Mouse (Mus musculus) liver, embryonic 16.5 days (tissue): ENCODE data around the gene Sms. TPM values are rescaled to one million over a fixed set of nuclear protein-coding genes. Genes with fewer than 3 reads are reported as not detected.
A peak's percentile ranks its signal among the peaks of the same experiment; 100 is the strongest.

Experiments used
- ATAC-seq: fragments of 200-750 bp; cut with Nextera tagmentation; 2 replicates; pipeline ENCODE4 v1.8.0; 2017; ENCODE audit warnings: low read depth, mild to moderate bottlenecking, moderate number of reproducible peaks, moderate library complexity
- H3K27ac ChIP-seq: fragments of 300-500 bp; sonication (generic); 2 replicates; pipeline ENCODE4 v1.5.1; 2014; ENCODE audit warnings: mild to moderate bottlenecking, low read length
- H3K27me3 ChIP-seq: fragments of 300-500 bp; sonication (generic); 2 replicates; pipeline ENCODE4 v1.6.1; 2014; ENCODE audit warnings: low read depth, low read length, mixed read lengths; ENCODE audit not compliant: control insufficient read depth, insufficient read depth
- H3K36me3 ChIP-seq: fragments of 300-500 bp; sonication (generic); 2 replicates; pipeline ENCODE4 v1.6.1; 2014; ENCODE audit warnings: mild to moderate bottlenecking; ENCODE audit not compliant: control insufficient read depth, insufficient read depth
- H3K4me1 ChIP-seq: fragments of 300-500 bp; sonication (generic); 2 replicates; pipeline ENCODE4 v1.6.1; 2014; ENCODE audit warnings: low read depth, low read length, mixed read lengths; ENCODE audit not compliant: control insufficient read depth
- H3K4me2 ChIP-seq: fragments of 300-500 bp; sonication (generic); 2 replicates; pipeline ENCODE4 v1.6.1; 2014; ENCODE audit warnings: low read depth, low read length, mixed read lengths
- H3K4me3 ChIP-seq: fragments of 300-500 bp; sonication (generic); 2 replicates; pipeline ENCODE4 v1.5.1; 2014; ENCODE audit warnings: low read depth, mild to moderate bottlenecking, low read length
- H3K9ac ChIP-seq: fragments of 300-500 bp; sonication (generic); 2 replicates; pipeline ENCODE4 v1.6.1; 2014; ENCODE audit warnings: low read depth, low read length
- H3K9me3 ChIP-seq: fragments of 300-500 bp; sonication (generic); replicated peaks from 2 replicates; pipeline ENCODE4 v1.6.1; 2016; ENCODE audit warnings: low read length; ENCODE audit not compliant: control insufficient read depth
- WGBS: fragments of 180-500 bp; shearing (Covaris S2); extraction: QIAGEN DNeasy Blood & Tissue Kit; methylation state at CpG from one replicate; pipeline ENCODE4 v1.1.7; 2014; ENCODE audit not compliant: insufficient replicate concordance; 5-methylcytosine and 5-hydroxymethylcytosine counted together
- polyA plus RNA-seq: library from polyadenylated mRNA; unstranded; fragments of >200 nt; fragmentation: Nextera tagmentation; extraction: Ambion mirVana; gene quantifications from 2 replicates; pipeline ENCODE4 v1.2.1, GENCODE M21; 2015

Sms gene
- polyA plus RNA-seq, 1 experiment from 2014 or later = 12.9 TPM

DNA sequence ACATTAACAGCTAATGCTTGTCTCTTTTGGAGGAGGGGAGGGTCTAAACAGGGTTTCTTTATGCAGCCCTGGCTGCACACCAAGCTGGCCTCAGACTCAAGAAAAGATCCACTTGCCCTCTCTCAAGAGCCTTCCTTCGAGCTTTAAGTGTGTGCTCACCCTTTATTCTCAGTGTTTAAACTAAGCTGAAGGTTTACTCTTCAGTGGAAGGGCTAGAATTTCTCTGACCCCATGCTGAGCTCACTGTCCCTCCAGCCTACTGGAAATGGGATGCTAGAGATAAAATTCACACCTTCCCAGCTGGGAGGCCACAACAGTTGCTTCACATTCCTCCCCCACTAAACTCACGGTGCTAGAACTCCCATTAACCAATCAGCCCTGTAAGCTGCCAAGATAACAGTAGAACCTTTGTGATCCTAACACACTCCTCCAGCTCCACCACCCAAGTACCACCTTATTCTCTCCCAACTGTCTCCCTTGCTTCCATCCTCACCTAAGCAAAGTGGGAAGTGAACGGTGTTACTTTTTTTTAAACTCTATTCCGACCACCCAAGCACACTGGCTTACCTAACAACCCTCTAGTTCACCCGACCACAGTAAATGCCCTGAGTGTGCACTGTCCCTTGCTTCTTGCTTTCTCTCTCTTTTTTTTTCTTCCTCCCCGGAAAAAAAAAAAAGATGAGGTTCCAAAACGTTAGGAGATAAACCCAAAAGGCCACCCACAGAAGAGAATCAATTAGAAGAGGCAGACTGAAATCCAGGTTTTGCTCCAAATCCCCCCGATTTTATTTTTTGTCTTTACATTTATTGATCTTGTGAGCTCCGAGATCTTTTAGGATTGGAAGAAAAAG lies 2.0 kb downstream of the Sms start:
- H3K9ac ChIP-seq = no peak overlapping the region
- WGBS = 19% methylated on average over 9 of the region's 9 CpGs
- peaks cover 4% of the 10 kb centered on the region for H3K4me1 ChIP-seq

DNA sequence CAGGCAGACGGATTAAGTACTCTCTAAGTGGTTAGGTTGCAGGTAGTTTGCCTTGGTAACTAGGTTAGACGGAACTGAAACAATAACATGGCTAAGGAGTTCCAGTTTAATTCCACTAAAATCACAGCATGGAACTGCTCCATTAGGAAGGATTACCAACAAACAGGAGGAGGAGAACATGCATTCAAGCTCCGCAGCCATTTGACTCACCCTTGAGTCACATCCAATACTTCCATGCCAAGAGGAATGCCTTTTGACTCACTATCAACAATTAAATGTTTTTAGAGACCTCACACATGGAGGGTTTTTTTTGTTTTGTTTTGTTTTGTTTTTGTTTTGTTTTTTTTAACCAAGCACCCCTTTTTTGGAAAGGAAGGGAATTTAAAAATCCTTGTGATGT lies 3.3 kb downstream of the Sms start:
- Histone ChIP-seq H3K27me3 (no peaks in the 10 kb centered on the region), H3K4me2 (no peak overlapping the region), H3K4me3 (no peak overlapping the region), H3K4me1 (peaks cover 4% of the 10 kb centered on the region), H3K9me3 (no peaks in the 10 kb centered on the region), H3K9ac (no peak overlapping the region), H3K36me3 (no peaks in the 10 kb centered on the region), H3K27ac (no peak overlapping the region)
- WGBS = 62% methylated on average over 3 of the region's 3 CpGs
- ATAC-seq = no peak

More for the DNA sequence above, 2.0 kb downstream of the Sms start:
- Histone ChIP-seq H3K27ac (no peak overlapping the region), H3K36me3 (no peaks in the 10 kb centered on the region), H3K4me3 (peak overlapping the region; percentile 67), H3K9me3 (no peaks in the 10 kb centered on the region), H3K4me2 (peak overlapping the region; percentile 74), H3K27me3 (no peaks in the 10 kb centered on the region)
- no peak for ATAC-seq

DNA sequence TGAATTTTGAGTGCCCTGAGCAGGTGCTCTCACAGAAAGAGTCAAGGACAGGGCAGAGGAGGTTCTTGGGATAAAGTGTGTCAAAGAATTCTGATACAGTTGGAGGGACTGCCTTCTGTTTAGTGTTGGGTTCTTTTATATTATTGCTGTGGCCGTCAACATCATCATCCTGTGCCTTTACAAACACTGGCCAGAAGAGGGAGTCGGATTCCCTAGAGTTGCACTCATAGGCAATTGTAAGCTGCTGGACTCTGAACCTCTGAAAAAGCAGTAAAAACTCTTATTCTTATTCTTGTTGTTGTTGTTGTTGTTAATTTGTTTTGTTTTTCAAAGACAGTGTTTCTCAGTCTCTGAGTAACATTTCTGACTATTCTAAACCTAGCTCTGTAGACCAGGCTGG lies 5.3 kb downstream of the Sms start:
- 29% methylated on average over 2 of the region's 2 CpGs for WGBS
- Histone ChIP-seq H3K36me3 (no peaks in the 10 kb centered on the region), H3K9ac (no peak overlapping the region), H3K27ac (no peak overlapping the region), H3K4me2 (no peak overlapping the region), H3K4me1 (peaks cover 4% of the 10 kb centered on the region), H3K9me3 (no peaks in the 10 kb centered on the region), H3K27me3 (no peaks in the 10 kb centered on the region), H3K4me3 (no peak overlapping the region)
- ATAC-seq = no peak

DNA sequence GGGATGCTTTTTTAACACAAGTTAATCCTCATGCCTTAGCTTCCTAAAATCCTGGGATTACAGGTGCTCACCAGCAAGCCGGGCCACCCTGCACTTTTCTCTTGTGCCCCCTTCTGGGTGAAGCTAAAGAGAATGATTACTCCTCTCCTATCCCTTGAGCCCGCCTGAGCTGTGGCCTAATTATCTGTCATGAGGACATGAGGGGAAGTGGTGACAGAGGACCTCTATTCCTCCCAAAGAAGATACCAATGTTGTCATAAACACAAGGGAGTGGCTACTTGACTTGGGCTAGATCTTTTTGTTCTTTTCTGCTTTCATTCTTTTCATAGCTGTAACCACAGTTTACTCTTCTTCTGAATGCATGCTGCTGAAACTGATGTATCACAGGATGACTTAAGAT lies 9.2 kb downstream of the Sms start:
- no peaks in the 10 kb centered on the region for H3K36me3 ChIP-seq
- no peak overlapping the region for H3K27ac ChIP-seq
- no peak for ATAC-seq
- H3K27me3 ChIP-seq = no peaks in the 10 kb centered on the region
- no peak overlapping the region for H3K4me3 ChIP-seq
- no peak overlapping the region for H3K9ac ChIP-seq
- WGBS = 22% methylated on average over 2 of the region's 2 CpGs
- no peak overlapping the region for H3K4me2 ChIP-seq
- H3K4me1 ChIP-seq = no peaks in the 10 kb centered on the region
- H3K9me3 ChIP-seq = no peaks in the 10 kb centered on the region

DNA sequence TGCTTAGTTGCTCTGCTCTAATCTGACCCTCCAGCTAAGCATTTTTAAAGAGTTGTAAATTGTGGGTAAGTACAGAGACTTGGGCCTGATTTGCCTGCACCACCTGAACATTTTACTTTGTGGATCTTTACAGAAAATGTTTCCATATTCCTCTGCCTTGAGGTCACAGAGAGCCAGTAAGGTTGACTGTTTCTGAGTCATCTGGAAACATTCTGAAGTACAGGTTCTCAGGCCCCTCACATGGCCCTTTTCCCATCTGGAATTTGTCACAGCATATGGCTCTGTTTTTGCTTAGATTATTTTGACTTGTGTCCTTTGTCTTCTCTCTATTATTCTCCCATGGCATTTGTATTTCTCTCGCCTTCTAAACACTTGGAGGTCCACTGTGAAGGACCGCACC lies 10.2 kb downstream of the Sms start:
- no peaks in the 10 kb centered on the region for H3K36me3 ChIP-seq
- H3K9me3 ChIP-seq = no peaks in the 10 kb centered on the region
- H3K9ac ChIP-seq = no peak overlapping the region
- ATAC-seq = no peak
- no peaks in the 10 kb centered on the region for H3K27me3 ChIP-seq
- WGBS = 63% methylated on average over 2 of the region's 2 CpGs
- H3K4me3 ChIP-seq = no peak overlapping the region
- no peak overlapping the region for H3K4me2 ChIP-seq
- H3K27ac ChIP-seq = no peak overlapping the region
- H3K4me1 ChIP-seq = no peaks in the 10 kb centered on the region

DNA sequence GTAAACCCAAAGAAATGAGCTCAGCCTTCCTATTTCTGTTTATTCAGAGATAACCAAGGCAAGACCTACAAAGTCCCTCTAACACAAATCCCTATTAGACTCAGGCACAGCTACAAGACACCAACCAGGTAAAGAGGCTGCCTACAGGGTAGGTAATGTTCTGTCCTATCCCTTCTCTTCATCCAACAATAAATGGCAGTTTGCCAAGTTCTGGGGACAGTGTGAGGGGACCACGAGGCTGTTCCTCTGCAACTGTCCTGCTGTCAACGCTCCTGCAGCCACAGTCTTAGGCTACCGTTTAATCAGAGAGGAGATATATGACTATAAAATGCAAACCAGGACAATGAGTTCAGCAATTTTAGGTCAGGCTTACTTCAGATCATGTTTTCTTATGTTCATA lies 14.8 kb downstream of the Sms start:
- ATAC-seq = no peak
- H3K27ac ChIP-seq = no peak overlapping the region
- H3K4me2 ChIP-seq = no peak overlapping the region
- WGBS = 54% methylated on average over 3 of the region's 3 CpGs
- H3K9me3 ChIP-seq = no peaks in the 10 kb centered on the region
- H3K36me3 ChIP-seq = no peaks in the 10 kb centered on the region
- no peak overlapping the region for H3K4me3 ChIP-seq
- no peak overlapping the region for H3K9ac ChIP-seq
- H3K27me3 ChIP-seq = no peaks in the 10 kb centered on the region
- no peaks in the 10 kb centered on the region for H3K4me1 ChIP-seq

DNA sequence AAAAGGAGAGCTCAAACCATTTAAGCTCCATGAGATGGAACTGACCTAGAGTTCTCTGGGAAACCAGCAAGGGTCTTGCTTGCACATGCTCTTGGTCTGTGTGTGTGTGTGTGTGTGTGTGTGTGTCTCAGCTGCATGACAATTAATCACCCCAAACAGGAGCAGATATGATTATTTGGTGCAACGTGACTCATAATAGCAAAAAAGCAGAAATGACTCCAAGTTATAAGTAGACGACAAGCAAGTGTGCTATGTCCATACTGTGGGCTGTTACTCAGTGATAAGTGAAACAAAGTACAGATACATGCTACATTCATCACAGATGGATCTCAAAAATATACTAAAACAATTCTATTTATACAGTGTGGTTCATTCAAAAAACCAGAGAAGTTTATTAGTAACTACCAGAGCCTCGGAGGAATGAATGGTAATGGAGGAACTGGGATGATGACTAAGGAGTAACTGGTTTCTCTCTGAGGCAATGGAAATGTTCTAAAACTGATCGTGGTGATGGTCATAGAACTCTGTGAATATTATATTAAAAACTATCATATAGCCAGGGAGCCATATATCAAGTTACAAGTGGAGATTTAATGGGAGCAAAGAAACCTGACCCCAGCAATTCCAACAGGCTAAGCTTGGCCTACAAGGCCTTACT lies 15.8 kb downstream of the Sms start:
- WGBS = 49% methylated on average over 4 of the region's 4 CpGs
- Histone ChIP-seq H3K27me3 (no peaks in the 10 kb centered on the region), H3K9ac (no peak overlapping the region), H3K27ac (no peak overlapping the region), H3K4me3 (no peak overlapping the region), H3K4me2 (no peak overlapping the region), H3K9me3 (no peaks in the 10 kb centered on the region), H3K4me1 (no peaks in the 10 kb centered on the region), H3K36me3 (no peaks in the 10 kb centered on the region)
- ATAC-seq = no peak

DNA sequence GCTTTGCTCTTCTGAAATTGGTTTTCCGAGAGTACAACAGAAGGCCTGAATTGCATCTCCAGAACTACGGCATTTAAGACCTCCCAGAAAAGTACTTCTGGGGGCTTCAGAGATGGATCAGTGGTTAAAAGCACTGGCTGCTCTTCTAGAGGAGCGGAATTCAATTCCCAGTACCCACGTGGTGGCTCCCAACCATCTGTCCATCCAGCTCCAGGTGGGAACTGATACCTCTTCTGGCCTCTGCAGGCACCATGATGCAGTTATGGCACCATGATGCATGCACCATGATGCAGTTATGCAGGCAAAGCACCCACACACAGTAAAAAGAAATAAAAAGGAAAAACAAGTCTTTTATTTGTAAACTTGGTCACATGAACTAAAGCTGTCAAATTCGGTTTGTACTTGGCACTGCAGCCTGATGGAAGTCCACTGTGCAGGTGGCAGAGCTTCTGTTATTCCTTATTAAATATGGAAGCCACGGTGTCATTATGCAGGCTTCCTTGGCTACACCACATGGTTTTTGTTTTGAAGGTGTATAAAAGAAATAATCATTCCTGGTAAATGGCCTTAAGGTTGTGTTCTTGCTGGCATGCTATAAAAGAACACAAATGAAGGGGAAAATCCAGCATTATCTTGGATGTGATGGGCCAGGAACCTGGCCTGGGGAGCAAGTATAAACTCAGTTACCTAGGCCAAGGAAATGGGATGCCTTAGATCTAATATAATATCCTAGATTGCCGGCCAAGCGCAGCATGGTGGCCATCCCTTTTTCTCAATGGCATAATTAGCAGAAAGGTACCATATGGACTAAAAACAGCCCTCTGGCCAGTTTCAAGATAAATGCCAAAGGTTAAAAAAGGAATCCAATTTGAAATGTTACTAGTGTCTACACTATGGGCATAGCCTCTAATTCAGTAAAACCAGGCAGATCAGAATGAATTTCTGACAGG lies 20.1 kb downstream of the Sms start:
- H3K9ac ChIP-seq = no peak overlapping the region
- no peak overlapping the region for H3K27ac ChIP-seq
- no peaks in the 10 kb centered on the region for H3K36me3 ChIP-seq
- H3K4me3 ChIP-seq = no peak overlapping the region
- no peak for ATAC-seq
- H3K4me1 ChIP-seq = no peaks in the 10 kb centered on the region
- no peaks in the 10 kb centered on the region for H3K9me3 ChIP-seq
- no peaks in the 10 kb centered on the region for H3K27me3 ChIP-seq
- no peak overlapping the region for H3K4me2 ChIP-seq
- 68% methylated on average over 8 of the region's 8 CpGs for WGBS
